Mouse (Mus musculus) bone marrow, adult 2 months (tissue): ENCODE results near the gene Col9a3. TPM values are rescaled to one million over a fixed set of nuclear protein-coding genes. Genes with fewer than 3 reads are reported as not detected.
A peak's percentile ranks its signal among the peaks of the same experiment; 100 is the strongest.

Source experiments
- H3K27ac ChIP-seq: fragments of 200-500 bp; 2 replicates; pipeline ENCODE4 v1.5.1; 2012; ENCODE audit warnings: low read depth, mild to moderate bottlenecking, control low read depth, inconsistent platforms, low read length; ENCODE audit not compliant: control insufficient read depth, poor library complexity, insufficient read depth
- H3K4me1 ChIP-seq: fragments of 200-500 bp; 2 replicates; pipeline ENCODE4 v1.6.1; 2011; ENCODE audit warnings: low read length; ENCODE audit not compliant: control insufficient read depth, insufficient read depth
- H3K4me3 ChIP-seq: fragments of 200-500 bp; replicated peaks from 2 replicates; pipeline ENCODE3; 2011; ENCODE audit warnings: mild to moderate bottlenecking, low read depth, low read length, control low read depth; ENCODE audit not compliant: control insufficient read depth
- CTCF ChIP-seq: fragments of 200-500 bp; IDR thresholded peaks from 2 replicates; pipeline ENCODE4 v1.5.1; 2011; ENCODE audit warnings: low read length, control low read depth; ENCODE audit not compliant: control insufficient read depth, insufficient read depth
- POLR2A ChIP-seq: fragments of 200-500 bp; IDR thresholded peaks from 2 replicates; pipeline ENCODE4 v1.6.1; 2011; ENCODE audit warnings: low read depth, mild to moderate bottlenecking, control low read depth, low read length, borderline replicate concordance; ENCODE audit not compliant: control insufficient read depth
- WGBS: fragments of 180-500 bp; shearing (Covaris S2); methylation state at CpG from one replicate; pipeline ENCODE4 v1.1.7; 2018; 5-methylcytosine and 5-hydroxymethylcytosine counted together
- polyA plus RNA-seq: library from polyadenylated mRNA; stranded (reverse); fragments of >200 nt; gene quantifications from 2 replicates; pipeline ENCODE4 v1.2.4, GENCODE M21; 2011; ENCODE audit warnings: low replicate concordance; ENCODE audit not compliant: missing spikeins, insufficient read depth, insufficient read length

Gene Col9a3
- polyA plus RNA-seq, 1 experiment: 1.4 TPM

DNA sequence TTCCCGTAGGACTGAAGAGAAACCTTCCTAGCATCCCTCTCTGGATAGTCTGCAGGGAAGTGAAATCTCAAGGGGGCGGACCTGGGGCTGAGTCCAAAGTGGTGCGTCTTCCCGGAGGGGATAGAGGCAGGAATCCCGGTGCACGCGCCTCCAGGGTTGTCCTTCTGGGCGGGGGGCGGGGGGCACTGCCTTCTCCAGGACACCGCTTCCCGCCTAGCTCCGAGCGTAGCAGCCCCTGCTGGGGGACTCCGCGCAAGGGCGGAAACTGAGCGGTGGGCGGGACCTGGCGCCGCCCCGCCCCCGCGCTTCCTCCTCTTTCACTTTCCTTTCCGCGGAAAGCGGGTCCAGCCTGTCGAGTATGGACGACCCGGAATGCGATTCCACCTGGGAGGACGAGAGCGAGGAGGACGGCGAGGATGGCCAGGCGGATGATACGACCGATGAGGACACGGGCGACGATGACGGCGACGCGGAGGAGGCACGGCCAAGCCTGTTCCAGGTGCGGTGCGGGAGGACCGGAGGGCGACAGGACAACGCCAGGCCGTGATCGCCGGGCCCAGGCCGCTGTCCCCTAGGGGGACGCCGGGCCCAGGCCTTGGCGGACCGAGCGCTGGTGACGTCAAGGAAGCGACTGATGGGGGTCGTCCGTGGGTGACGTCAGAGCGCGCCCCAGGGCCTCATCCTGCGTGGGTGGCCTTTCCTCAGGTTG is 8.3 kb upstream of the Col9a3 start, which contains the start of gene Ogfr:
Gene Ogfr (plus strand): TSS at position 123 of the 709 bp plus-strand sequence.
- Histone ChIP-seq H3K4me1 (no peaks in the 10 kb centered on the region), H3K4me3 (peak within 1 kb of the TSS; percentile 99), H3K27ac (peak within 1 kb of the TSS; percentile 91)
- TF ChIP-seq CTCF: 0 out of 2 replicates have a peak, but pooled peaks have one; percentile 14
- TF ChIP-seq POLR2A: peak; percentile 59; the same call in 1 of the 2 replicates
- WGBS: under 1% methylated on average over 67 of the region's 67 CpGs

GRCm38 (mm10) chr2:180598157-180598705 is 641 bp downstream of the Col9a3 start:
- Histone ChIP-seq H3K27ac (no peak overlapping the region), H3K4me3 (no peak overlapping the region), H3K4me1 (no peaks in the 10 kb centered on the region)
- WGBS: 18% methylated on average over 39 of the region's 41 CpGs
- TF ChIP-seq POLR2A: no peak
- TF ChIP-seq CTCF: no peak

DNA sequence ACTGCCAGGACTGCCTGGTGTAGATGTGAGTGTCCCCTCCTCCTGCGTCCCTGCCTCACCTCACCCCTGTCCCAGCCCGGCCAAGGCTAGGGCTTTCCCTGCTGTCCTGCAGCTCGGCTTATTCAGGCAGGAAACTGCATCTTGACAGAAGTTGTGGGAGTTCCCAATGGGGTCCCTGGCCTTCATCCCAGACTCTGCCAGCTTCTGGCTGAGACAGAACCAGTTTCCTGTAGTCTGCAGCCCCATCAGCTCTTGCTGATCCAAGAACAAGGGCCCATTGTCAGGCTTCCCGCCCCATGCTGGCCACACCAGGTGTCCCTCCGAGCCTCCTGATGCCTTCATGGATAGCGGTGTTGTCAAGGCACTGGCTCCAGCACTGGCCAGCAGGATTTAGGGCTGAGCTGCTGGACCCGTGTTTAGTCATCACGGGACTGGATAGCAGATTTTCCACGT is 3.0 kb downstream of the Col9a3 start:
- Histone ChIP-seq H3K27ac (no peak overlapping the region), H3K4me3 (no peak overlapping the region), H3K4me1 (no peaks in the 10 kb centered on the region)
- 44% methylated on average over 9 of the region's 9 CpGs for WGBS
- TF ChIP-seq POLR2A (no peak), CTCF (no peak)

DNA sequence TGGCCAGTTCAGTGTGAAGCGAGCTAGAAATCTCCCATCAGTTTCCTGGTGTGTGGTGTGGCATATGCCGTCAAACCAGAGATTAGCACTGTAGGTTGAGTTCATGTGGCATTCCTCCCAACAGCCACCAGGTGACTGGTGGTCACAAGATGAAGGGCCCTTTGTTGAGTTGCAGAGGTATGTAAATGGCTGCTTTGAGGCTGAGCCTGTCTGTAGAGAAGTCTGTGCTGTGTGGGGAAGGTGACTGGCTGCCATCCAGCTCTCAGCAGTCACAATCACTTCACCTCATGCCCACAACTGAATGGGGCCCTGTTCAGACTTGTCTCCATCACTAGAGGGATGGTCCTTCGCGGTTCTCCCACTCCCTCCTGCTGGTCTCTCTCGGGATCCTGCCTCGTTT is 7.2 kb downstream of the Col9a3 start:
- TF ChIP-seq POLR2A (no peak), CTCF (no peak)
- 72% methylated on average over 6 of the region's 6 CpGs for WGBS
- Histone ChIP-seq H3K4me3 (no peak overlapping the region), H3K27ac (no peak overlapping the region), H3K4me1 (no peaks in the 10 kb centered on the region)

GRCm38 (mm10) chr2:180610283-180610682 is 12.7 kb downstream of the Col9a3 start:
- no peaks in the 10 kb centered on the region for H3K4me1 ChIP-seq
- H3K27ac ChIP-seq: no peak overlapping the region
- 60% methylated on average over 4 of the region's 4 CpGs for WGBS
- H3K4me3 ChIP-seq: no peak overlapping the region
- TF ChIP-seq CTCF: no peak
- no peak for TF ChIP-seq POLR2A

GRCm38 (mm10) chr2:180611882-180612281 is 14.3 kb downstream of the Col9a3 start:
- H3K4me3 ChIP-seq: no peak overlapping the region
- no peak for TF ChIP-seq POLR2A
- no peak for TF ChIP-seq CTCF
- H3K27ac ChIP-seq: no peak overlapping the region
- WGBS: 42% methylated on average over 2 of the region's 2 CpGs
- H3K4me1 ChIP-seq: no peaks in the 10 kb centered on the region

- H3K4me1 ChIP-seq: no peaks in the 10 kb centered on the region
- TF ChIP-seq POLR2A (no peak), CTCF (no peak)
- no peak overlapping the region for H3K27ac ChIP-seq
- 25% methylated on average over 112 of the region's 112 CpGs for WGBS
- H3K4me3 ChIP-seq: no peak overlapping the region
Measured at GRCm38 (mm10) chr2:180641576-180642554, 44.3 kb downstream of the Col9a3 start.
